Mouse (Mus musculus): Measurements from ENCODE around the gene Lrrc8e. TPM values are rescaled to one million over a fixed set of nuclear protein-coding genes. Genes with fewer than 3 reads are reported as not detected.
"Not testable (repeated sequence)": the region's sequence is repeated elsewhere in the genome, so short reads cannot be mapped to it uniquely, and the experiment has no call there.

Lrrc8e gene
- polyA plus RNA-seq, 1 experiment from 2014 or later = 0.67 TPM

GRCm38 (mm10) chr8:4249213-4249612 lies 22.6 kb downstream of the Lrrc8e start:
- peaks cover 55% of the 10 kb centered on the region for H3K36me3 ChIP-seq
- 0 out of 2 replicates have a peak overlapping the region, but pooled peaks have one; percentile 17 for H3K27ac ChIP-seq
- ATAC-seq (ENCODE audit: insufficient number of reproducible peaks, insufficient read depth, low FRiP score, low TSS enrichment) = no peak
- H3K9me3 ChIP-seq = no peaks in the 10 kb centered on the region
- WGBS = 15% methylated on average over 29 of the region's 29 CpGs
- H3K4me2 ChIP-seq (replicated peaks) = peak overlapping the region; percentile 11; the same call in 1 of the 2 replicates
- peaks cover 28% of the 10 kb centered on the region for H3K4me1 ChIP-seq
- H3K4me3 ChIP-seq = no peak overlapping the region
- H3K27me3 ChIP-seq = no peaks in the 10 kb centered on the region
- H3K9ac ChIP-seq = peak overlapping the region; percentile 24; the same call in 1 of the 2 replicates

GRCm38 (mm10) chr8:4250306-4250970 lies 23.8 kb downstream of the Lrrc8e start:
- no peak overlapping the region for H3K4me3 ChIP-seq
- no peak for ATAC-seq (ENCODE audit: insufficient number of reproducible peaks, insufficient read depth, low FRiP score, low TSS enrichment)
- H3K27ac ChIP-seq = no peak overlapping the region
- H3K36me3 ChIP-seq = peaks cover 55% of the 10 kb centered on the region
- no peak overlapping the region for H3K9ac ChIP-seq
- H3K4me2 ChIP-seq (replicated peaks) = 0 out of 2 replicates have a peak overlapping the region, but pooled peaks have one; percentile 0
- no peaks in the 10 kb centered on the region for H3K27me3 ChIP-seq
- H3K4me1 ChIP-seq = peaks cover 31% of the 10 kb centered on the region
- no peaks in the 10 kb centered on the region for H3K9me3 ChIP-seq
- 32% methylated on average over 26 of the region's 26 CpGs for WGBS

- 46% methylated on average over 8 of the region's 8 CpGs for WGBS
- H3K27me3 ChIP-seq = no peaks in the 10 kb centered on the region
- H3K9me3 ChIP-seq = no peaks in the 10 kb centered on the region
- peak overlapping the region; percentile 82 for H3K4me3 ChIP-seq
- peaks cover 55% of the 10 kb centered on the region for H3K36me3 ChIP-seq
- ATAC-seq (ENCODE audit: insufficient number of reproducible peaks, insufficient read depth, low FRiP score, low TSS enrichment) = no peak
- peak overlapping the region; percentile 77 for H3K4me2 ChIP-seq (replicated peaks)
- peak overlapping the region; percentile 85; the same call in 1 of the 2 replicates for H3K9ac ChIP-seq
- 0 out of 2 replicates have a peak overlapping the region, but pooled peaks have one; percentile 94 for H3K27ac ChIP-seq
- peaks cover 34% of the 10 kb centered on the region for H3K4me1 ChIP-seq
These were observed 25.6 kb downstream of the Lrrc8e start for GRCm38 (mm10) chr8:4252116-4252760.

GRCm38 (mm10) chr8:4252934-4253841 lies 26.6 kb downstream of the Lrrc8e start, which contains the start of gene Snapc2:
TSS of gene Snapc2 (plus strand) at chr8:4253080.
- Histone ChIP-seq H3K4me3 (peak within 1 kb of the TSS; percentile 82), H3K4me1 (peaks cover 44% of the 10 kb centered on the region), H3K36me3 (peaks cover 49% of the 10 kb centered on the region), H3K27ac (peak within 1 kb of the TSS; percentile 94), H3K4me2 (replicated peaks) (peak within 1 kb of the TSS; percentile 77), H3K9ac (peak within 1 kb of the TSS; percentile 85), H3K27me3 (no peaks in the 10 kb centered on the region), H3K9me3 (no peaks in the 10 kb centered on the region)
- peak; percentile 80 for ATAC-seq (ENCODE audit: insufficient number of reproducible peaks, insufficient read depth, low FRiP score, low TSS enrichment)
- WGBS = 1% methylated on average over 69 of the region's 69 CpGs

GRCm38 (mm10) chr8:4254001-4254400 lies 27.4 kb downstream of the Lrrc8e start:
- Histone ChIP-seq H3K4me1 (peaks cover 37% of the 10 kb centered on the region), H3K4me2 (replicated peaks) (peak overlapping the region; percentile 77), H3K27ac (0 out of 2 replicates have a peak overlapping the region, but pooled peaks have one; percentile 30), H3K36me3 (peaks cover 42% of the 10 kb centered on the region), H3K27me3 (no peaks in the 10 kb centered on the region), H3K9me3 (no peaks in the 10 kb centered on the region), H3K4me3 (peak overlapping the region; percentile 82), H3K9ac (no peak overlapping the region)
- 65% methylated on average over 6 of the region's 6 CpGs for whole genome bisulfite sequencing
- no peak for ATAC-seq (ENCODE audit: insufficient number of reproducible peaks, insufficient read depth, low FRiP score, low TSS enrichment)

GRCm38 (mm10) chr8:4255471-4255870 lies 28.8 kb downstream of the Lrrc8e start:
- H3K4me1 ChIP-seq = peaks cover 32% of the 10 kb centered on the region
- H3K9me3 ChIP-seq; H3K27me3 ChIP-seq; H3K4me3 ChIP-seq; ATAC-seq (ENCODE audit: insufficient number of reproducible peaks, insufficient read depth, low FRiP score, low TSS enrichment); H3K9ac ChIP-seq; H3K27ac ChIP-seq; H3K4me2 ChIP-seq (replicated peaks): not testable (repeated sequence)
- peaks cover 43% of the 10 kb centered on the region for H3K36me3 ChIP-seq
- 92% methylated on average over 7 of the region's 7 CpGs for WGBS

- Histone ChIP-seq H3K4me2 (replicated peaks) (peak overlapping the region; percentile 58), H3K36me3 (peaks cover 58% of the 10 kb centered on the region), H3K27ac (no peak overlapping the region), H3K27me3 (no peaks in the 10 kb centered on the region), H3K9ac (peak overlapping the region; percentile 89; the same call in 1 of the 2 replicates), H3K4me3 (peak overlapping the region; percentile 7; the same call in 1 of the 2 replicates), H3K4me1 (peaks cover 28% of the 10 kb centered on the region), H3K9me3 (no peaks in the 10 kb centered on the region)
- no peak for ATAC-seq (ENCODE audit: insufficient number of reproducible peaks, insufficient read depth, low FRiP score, low TSS enrichment)
- 65% methylated on average over 4 of the region's 4 CpGs for WGBS
These were observed 30.3 kb downstream of the Lrrc8e start for GRCm38 (mm10) chr8:4256911-4257310.

GRCm38 (mm10) chr8:4257350-4257749 lies 30.7 kb downstream of the Lrrc8e start:
- WGBS = 77% methylated on average over 4 of the region's 4 CpGs
- Histone ChIP-seq H3K9me3 (no peaks in the 10 kb centered on the region), H3K27me3 (no peaks in the 10 kb centered on the region), H3K27ac (no peak overlapping the region), H3K4me1 (peaks cover 28% of the 10 kb centered on the region), H3K9ac (peak overlapping the region; percentile 89), H3K4me3 (peak overlapping the region; percentile 88), H3K36me3 (peaks cover 62% of the 10 kb centered on the region), H3K4me2 (replicated peaks) (peak overlapping the region; percentile 58)
- no peak for ATAC-seq (ENCODE audit: insufficient number of reproducible peaks, insufficient read depth, low FRiP score, low TSS enrichment)

GRCm38 (mm10) chr8:4258233-4258632 lies 31.6 kb downstream of the Lrrc8e start:
- Histone ChIP-seq H3K27ac (peak overlapping the region; percentile 92), H3K4me2 (replicated peaks) (peak overlapping the region; percentile 58), H3K9ac (peak overlapping the region; percentile 89), H3K27me3 (no peaks in the 10 kb centered on the region), H3K36me3 (peaks cover 71% of the 10 kb centered on the region), H3K9me3 (no peaks in the 10 kb centered on the region), H3K4me1 (peaks cover 28% of the 10 kb centered on the region), H3K4me3 (peak overlapping the region; percentile 88)
- peak; percentile 54 for ATAC-seq (ENCODE audit: insufficient number of reproducible peaks, insufficient read depth, low FRiP score, low TSS enrichment)
- WGBS = 1% methylated on average over 34 of the region's 35 CpGs

- peaks cover 74% of the 10 kb centered on the region for H3K36me3 ChIP-seq
- H3K4me2 ChIP-seq (replicated peaks) = peak overlapping the region; percentile 58
- H3K9me3 ChIP-seq = no peaks in the 10 kb centered on the region
- WGBS = under 1% methylated on average over 32 of the region's 32 CpGs
- no peaks in the 10 kb centered on the region for H3K27me3 ChIP-seq
- H3K4me3 ChIP-seq = peak overlapping the region; percentile 88
- peak overlapping the region; percentile 89 for H3K9ac ChIP-seq
- ATAC-seq (ENCODE audit: insufficient number of reproducible peaks, insufficient read depth, low FRiP score, low TSS enrichment) = peak; percentile 64
- H3K27ac ChIP-seq = peak overlapping the region; percentile 92
- H3K4me1 ChIP-seq = peaks cover 26% of the 10 kb centered on the region
These were observed 32.1 kb downstream of the Lrrc8e start for GRCm38 (mm10) chr8:4258678-4259077.

All from embryonic facial prominence, embryonic 12.5 days (tissue).